Mouse (Mus musculus) C2C12 (cell line): ENCODE results near the gene H2-DMb2.

ENCODE experiments used
- CTCF ChIP-seq: IDR thresholded peaks from one replicate; pipeline ENCODE4 v1.5.1; 2011; ENCODE audit not compliant: control insufficient read depth, insufficient read depth, insufficient read length
- FOSL1 ChIP-seq: IDR thresholded peaks from one replicate; pipeline ENCODE4 v1.8.0; 2011; ENCODE audit warnings: mild to moderate bottlenecking, low read length; ENCODE audit not compliant: poor library complexity, insufficient read depth, severe bottlenecking

DNA sequence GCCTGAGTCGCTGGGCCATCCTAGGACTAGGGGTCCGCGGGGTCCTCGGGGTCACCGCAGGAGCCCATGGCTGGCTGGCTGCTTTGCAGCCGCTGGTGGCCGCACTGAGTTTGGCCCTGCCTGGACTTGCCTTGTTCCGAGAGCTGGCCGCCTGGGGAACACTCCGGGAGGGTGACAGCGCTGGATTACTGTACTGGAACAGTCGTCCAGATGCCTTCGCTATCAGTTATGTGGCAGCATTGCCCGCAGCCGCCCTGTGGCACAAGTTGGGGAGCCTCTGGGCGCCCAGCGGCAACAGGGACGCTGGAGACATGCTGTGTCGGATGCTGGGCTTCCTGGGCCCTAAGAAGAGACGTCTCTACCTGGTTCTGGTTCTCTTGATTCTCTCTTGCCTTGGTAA is 44.9 kb downstream of the H2-DMb2 start:
- TF ChIP-seq CTCF (no peak), FOSL1 (no peak)
